Mouse (Mus musculus): ENCODE data around the gene Eif4e1b.

The Eif4e1b gene

GRCm38 (mm10) chr13:54803010-54803409, 19.2 kb downstream of the Eif4e1b start:
- no peak for DNase-seq

GRCm38 (mm10) chr13:54805134-54805838, 21.5 kb downstream of the Eif4e1b start:
- DNase-seq = no peak

DNA sequence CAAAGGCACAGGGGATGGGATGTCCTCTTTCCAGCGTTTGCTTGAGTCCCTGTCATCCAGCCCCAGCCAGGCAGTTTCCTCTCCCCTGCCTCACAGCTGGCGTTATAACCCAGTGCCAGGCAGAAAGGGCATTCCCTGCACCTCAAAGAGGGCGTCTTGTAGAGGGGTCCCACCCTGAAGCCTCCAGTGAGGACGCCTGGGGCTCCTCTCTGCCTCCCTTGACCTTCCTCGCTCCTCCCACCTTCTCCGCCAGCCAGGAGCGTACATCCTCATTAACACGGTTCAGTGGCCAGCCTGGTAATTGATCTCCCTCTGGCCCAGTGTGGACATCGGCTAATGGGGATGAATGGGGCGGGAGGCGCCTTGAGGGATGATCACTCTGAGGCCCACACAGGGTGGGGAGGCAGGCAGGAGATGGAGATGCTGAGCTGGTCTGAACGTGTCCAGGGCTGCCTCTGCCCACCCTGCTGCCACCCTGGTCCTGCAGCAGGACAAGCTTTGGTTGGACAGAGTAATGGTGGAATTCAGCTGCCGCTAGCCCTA, 22.7 kb downstream of the Eif4e1b start:
- no peak for DNase-seq

DNA sequence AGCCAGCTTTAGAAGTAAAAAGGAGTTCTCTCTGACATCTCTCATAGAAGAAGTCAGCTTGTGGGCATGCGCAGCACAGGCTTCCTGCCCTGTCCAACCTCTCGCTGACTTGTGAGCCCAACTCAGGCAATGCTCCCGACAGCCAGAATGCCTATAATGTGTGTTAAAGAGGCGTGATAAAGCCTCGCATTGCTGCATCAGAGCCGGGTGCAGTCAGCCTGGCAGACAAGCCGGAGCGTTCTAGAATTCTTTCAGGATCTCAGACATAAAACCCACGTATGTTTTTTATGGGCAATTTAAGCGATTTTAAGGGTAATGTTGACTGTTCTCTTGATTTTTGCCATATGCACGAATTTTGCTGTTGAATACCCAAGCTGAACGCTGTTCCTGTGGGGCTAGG, 24.3 kb downstream of the Eif4e1b start:
- no peak for DNase-seq

- no peak for DNase-seq
These were observed 27.7 kb downstream of the Eif4e1b start for GRCm38 (mm10) chr13:54811476-54811875.

GRCm38 (mm10) chr13:54813381-54813780, 29.6 kb downstream of the Eif4e1b start:
- no peak for DNase-seq

GRCm38 (mm10) chr13:54818399-54819254, 34.8 kb downstream of the Eif4e1b start:
- no peak for DNase-seq

- no peak for DNase-seq
These were observed 37.3 kb downstream of the Eif4e1b start for GRCm38 (mm10) chr13:54821106-54821505.

- DNase-seq = no peak
These were observed 38.1 kb downstream of the Eif4e1b start for GRCm38 (mm10) chr13:54821931-54822330.

GRCm38 (mm10) chr13:54824111-54824931, 40.5 kb downstream of the Eif4e1b start:
- DNase-seq = no peak

GRCm38 (mm10) chr13:54827992-54828391, 44.2 kb downstream of the Eif4e1b start:
- no peak for DNase-seq

DNA sequence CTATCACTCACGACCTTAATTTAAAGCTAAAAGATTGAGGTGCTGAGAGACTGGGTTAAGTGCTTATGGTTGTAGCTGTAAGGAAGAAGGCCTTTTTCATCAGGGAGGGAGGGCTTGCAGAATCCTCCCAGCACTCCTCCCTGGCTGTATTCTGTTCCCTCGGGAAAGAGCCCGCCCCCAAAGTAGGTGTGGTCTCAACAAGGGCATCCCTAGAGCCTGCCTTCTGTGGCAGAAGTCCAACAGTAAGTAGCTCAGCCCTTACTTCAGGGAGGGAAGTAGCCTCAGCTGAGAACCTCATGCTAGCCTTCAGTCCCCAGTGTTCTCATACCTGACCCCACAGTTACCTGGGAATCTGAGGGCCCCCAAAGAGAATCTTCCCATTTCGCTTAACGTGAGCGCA, 44.7 kb downstream of the Eif4e1b start:
- DNase-seq = no peak

DNA sequence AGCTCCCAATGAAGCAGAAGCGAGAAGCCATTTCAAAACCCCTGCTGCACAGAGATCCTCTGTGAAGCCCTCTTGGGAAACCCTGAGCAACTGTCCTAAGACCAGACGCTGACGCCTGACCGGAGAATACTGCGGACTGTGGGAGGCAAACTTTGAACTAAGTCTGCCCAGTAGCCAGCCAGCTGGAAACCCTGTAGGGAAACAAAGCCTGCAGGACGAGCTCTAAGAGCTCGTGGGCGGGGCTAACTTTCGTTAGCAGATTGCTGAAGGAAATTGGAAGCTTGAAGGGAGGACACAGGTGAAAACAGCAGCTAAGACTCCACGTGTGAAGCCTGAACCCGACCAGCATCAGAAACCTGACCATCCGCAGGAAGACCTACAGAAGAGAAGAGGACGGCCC, 45.7 kb downstream of the Eif4e1b start:
- no peak for DNase-seq

DNA sequence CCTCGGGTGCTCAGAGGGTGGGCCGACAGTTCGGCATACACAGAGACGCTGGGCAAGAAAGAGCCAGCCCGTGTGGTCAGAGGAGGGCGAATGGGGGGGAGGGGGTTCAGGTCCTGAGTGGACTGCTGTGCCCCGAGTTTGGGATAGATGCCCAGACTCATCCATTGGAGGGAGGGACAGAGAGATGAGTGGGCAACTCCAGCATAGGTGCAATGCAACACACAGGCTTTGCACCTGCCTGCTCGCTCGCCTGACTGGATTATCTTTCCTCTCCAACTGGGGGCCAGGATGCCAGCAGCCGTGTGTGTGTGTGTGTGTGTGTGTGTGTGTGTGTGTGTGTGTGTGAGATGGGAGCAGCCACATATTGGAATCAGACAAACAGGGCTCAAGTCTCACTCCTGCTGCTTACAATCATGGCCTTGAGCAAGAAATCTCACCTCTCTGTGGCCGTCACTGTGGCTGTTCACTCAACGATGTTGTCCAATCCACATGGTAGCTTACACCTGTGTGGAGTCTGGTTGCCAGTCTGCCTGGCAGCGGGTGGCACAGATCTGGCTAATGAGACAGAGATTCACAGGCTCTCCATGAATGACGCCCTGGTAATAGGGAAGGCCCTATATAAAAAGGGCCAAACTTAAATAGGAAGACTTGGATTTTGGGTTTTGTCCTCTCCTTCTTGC, 52.7 kb downstream of the Eif4e1b start:
- no peak for DNase-seq

DNA sequence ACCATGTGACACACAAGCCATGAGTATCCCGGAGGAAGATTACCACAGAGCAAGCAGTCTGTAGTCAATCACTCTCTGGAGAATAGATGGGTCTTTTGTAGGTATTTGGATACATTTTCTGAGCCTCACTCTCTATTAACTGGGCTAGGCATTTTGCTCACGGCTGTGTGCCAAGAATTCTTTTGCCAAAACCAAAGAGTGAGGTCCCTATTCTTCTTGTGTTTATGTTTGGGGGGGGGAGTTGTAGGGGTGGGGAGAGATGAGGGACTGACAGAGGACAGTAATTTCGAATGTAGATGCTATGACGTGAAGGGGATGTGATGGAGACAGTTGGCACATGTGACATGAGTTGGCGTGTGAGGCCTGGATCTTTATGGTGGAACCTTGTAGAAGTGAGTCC, 53.3 kb downstream of the Eif4e1b start:
- no peak for DNase-seq

GRCm38 (mm10) chr13:54837471-54837889, 53.7 kb downstream of the Eif4e1b start:
- DNase-seq = no peak

Measured in thymus, postnatal 14 days (tissue).